Mouse (Mus musculus): ENCODE measurements around the gene Plek2. TPM values are rescaled to one million over a fixed set of nuclear protein-coding genes. Genes with fewer than 3 reads are reported as not detected.

Gene Plek2
- polyA plus RNA-seq, 1 experiment: 1.4 TPM

- Histone ChIP-seq H3K4me3 (replicated peaks; ENCODE audit: extremely low read depth, low read depth, low read length) (no peak overlapping the region), H3K4me1 (ENCODE audit: control insufficient read depth, insufficient read depth, low read length) (peaks cover 6% of the 10 kb centered on the region; the same call in 1 of the 2 replicates)
- DNase-seq: no peak
- WGBS: 74% methylated on average over 3 of the region's 3 CpGs
- TF ChIP-seq POLR2A (IDR thresholded peaks at IDR 0.05; ENCODE audit: borderline replicate concordance, extremely low read depth, low read depth, low read length) (no peak), CTCF (IDR thresholded peaks at IDR 0.05; ENCODE audit: insufficient read depth, low read length) (no peak)
These were observed 8.8 kb upstream of the Plek2 start for GRCm38 (mm10) chr12:78915561-78915960.

GRCm38 (mm10) chr12:78914458-78914857 is 7.7 kb upstream of the Plek2 start:
- H3K4me3 ChIP-seq (replicated peaks; ENCODE audit: extremely low read depth, low read depth, low read length): no peak overlapping the region
- peaks cover 6% of the 10 kb centered on the region; the same call in 1 of the 2 replicates for H3K4me1 ChIP-seq (ENCODE audit: control insufficient read depth, insufficient read depth, low read length)
- 81% methylated on average over 4 of the region's 4 CpGs for WGBS
- TF ChIP-seq POLR2A (IDR thresholded peaks at IDR 0.05; ENCODE audit: borderline replicate concordance, extremely low read depth, low read depth, low read length) (no peak), CTCF (IDR thresholded peaks at IDR 0.05; ENCODE audit: insufficient read depth, low read length) (no peak)
- DNase-seq: no peak

- DNase-seq: peak; percentile 21
- no peak for TF ChIP-seq POLR2A (IDR thresholded peaks at IDR 0.05; ENCODE audit: borderline replicate concordance, extremely low read depth, low read depth, low read length)
- TF ChIP-seq CTCF (IDR thresholded peaks at IDR 0.05; ENCODE audit: insufficient read depth, low read length): no peak
- WGBS: 4% methylated on average over 37 of the region's 37 CpGs
- no peak overlapping the region for H3K4me3 ChIP-seq (replicated peaks; ENCODE audit: extremely low read depth, low read depth, low read length)
- H3K4me1 ChIP-seq (ENCODE audit: control insufficient read depth, insufficient read depth, low read length): peaks cover 3% of the 10 kb centered on the region
These were observed 5.1 kb upstream of the Plek2 start for GRCm38 (mm10) chr12:78911707-78912417.

- DNase-seq: no peak
- WGBS: 22% methylated on average over 16 of the region's 16 CpGs
- H3K4me3 ChIP-seq (replicated peaks; ENCODE audit: extremely low read depth, low read depth, low read length): no peak overlapping the region
These were observed 4.1 kb upstream of the Plek2 start for GRCm38 (mm10) chr12:78910684-78911461.

GRCm38 (mm10) chr12:78908081-78908605 is 1.4 kb upstream of the Plek2 start:
- Histone ChIP-seq H3K4me3 (replicated peaks; ENCODE audit: extremely low read depth, low read depth, low read length) (no peak overlapping the region), H3K4me1 (ENCODE audit: control insufficient read depth, insufficient read depth, low read length) (peaks cover 6% of the 10 kb centered on the region)
- 65% methylated on average over 6 of the region's 6 CpGs for WGBS
- DNase-seq: no peak
- no peak for TF ChIP-seq CTCF (IDR thresholded peaks at IDR 0.05; ENCODE audit: insufficient read depth, low read length)
- no peak for TF ChIP-seq POLR2A (IDR thresholded peaks at IDR 0.05; ENCODE audit: borderline replicate concordance, extremely low read depth, low read depth, low read length)

More at GRCm38 (mm10) chr12:78910684-78911461, 4.1 kb upstream of the Plek2 start:
- H3K4me1 ChIP-seq (ENCODE audit: control insufficient read depth, insufficient read depth, low read length): peaks cover 6% of the 10 kb centered on the region
- no peak for TF ChIP-seq POLR2A (IDR thresholded peaks at IDR 0.05; ENCODE audit: borderline replicate concordance, extremely low read depth, low read depth, low read length)
- no peak for TF ChIP-seq CTCF (IDR thresholded peaks at IDR 0.05; ENCODE audit: insufficient read depth, low read length)

- WGBS: 85% methylated on average over 5 of the region's 7 CpGs
- TF ChIP-seq POLR2A (IDR thresholded peaks at IDR 0.05; ENCODE audit: borderline replicate concordance, extremely low read depth, low read depth, low read length): no peak
- TF ChIP-seq CTCF (IDR thresholded peaks at IDR 0.05; ENCODE audit: insufficient read depth, low read length): no peak
- DNase-seq: no peak
- Histone ChIP-seq H3K4me3 (replicated peaks; ENCODE audit: extremely low read depth, low read depth, low read length) (no peak overlapping the region), H3K4me1 (ENCODE audit: control insufficient read depth, insufficient read depth, low read length) (peaks cover 4% of the 10 kb centered on the region; the same call in 1 of the 2 replicates)
These were observed 2.3 kb downstream of the Plek2 start for GRCm38 (mm10) chr12:78904499-78904898.

GRCm38 (mm10) chr12:78903313-78903712 is 3.5 kb downstream of the Plek2 start:
- DNase-seq: no peak
- Histone ChIP-seq H3K4me3 (replicated peaks; ENCODE audit: extremely low read depth, low read depth, low read length) (no peak overlapping the region), H3K4me1 (ENCODE audit: control insufficient read depth, insufficient read depth, low read length) (peaks cover 4% of the 10 kb centered on the region; the same call in 1 of the 2 replicates)
- 81% methylated on average over 4 of the region's 4 CpGs for WGBS
- TF ChIP-seq CTCF (IDR thresholded peaks at IDR 0.05; ENCODE audit: insufficient read depth, low read length) (no peak), POLR2A (IDR thresholded peaks at IDR 0.05; ENCODE audit: borderline replicate concordance, extremely low read depth, low read depth, low read length) (no peak)

- H3K4me1 ChIP-seq (ENCODE audit: control insufficient read depth, insufficient read depth, low read length): no peaks in the 10 kb centered on the region; the same call in 1 of the 2 replicates
- no peak for DNase-seq
- 80% methylated on average over 5 of the region's 5 CpGs for WGBS
- H3K4me3 ChIP-seq (replicated peaks; ENCODE audit: extremely low read depth, low read depth, low read length): no peak overlapping the region
- TF ChIP-seq CTCF (IDR thresholded peaks at IDR 0.05; ENCODE audit: insufficient read depth, low read length) (no peak), POLR2A (IDR thresholded peaks at IDR 0.05; ENCODE audit: borderline replicate concordance, extremely low read depth, low read depth, low read length) (no peak)
These were observed 5.3 kb downstream of the Plek2 start for GRCm38 (mm10) chr12:78901467-78901866.

GRCm38 (mm10) chr12:78897861-78898260 is 8.9 kb downstream of the Plek2 start:
- 78% methylated on average over 1 of the region's 1 CpGs for WGBS
- no peak for TF ChIP-seq POLR2A (IDR thresholded peaks at IDR 0.05; ENCODE audit: borderline replicate concordance, extremely low read depth, low read depth, low read length)
- no peak for TF ChIP-seq CTCF (IDR thresholded peaks at IDR 0.05; ENCODE audit: insufficient read depth, low read length)
- DNase-seq: no peak
- Histone ChIP-seq H3K4me1 (ENCODE audit: control insufficient read depth, insufficient read depth, low read length) (no peaks in the 10 kb centered on the region), H3K4me3 (replicated peaks; ENCODE audit: extremely low read depth, low read depth, low read length) (no peak overlapping the region)
